Mouse (Mus musculus) intestine, embryonic 16.5 days (tissue): ENCODE results near the gene Tacc3. TPM values are rescaled to one million over a fixed set of nuclear protein-coding genes. Genes with fewer than 3 reads are reported as not detected.

Experiments used
- ATAC-seq: fragments of 200-750 bp; cut with Nextera tagmentation; 2 replicates; pipeline ENCODE4 v1.8.0; 2017; ENCODE audit warnings: moderate TSS enrichment, moderate library complexity
- H3K27ac ChIP-seq: fragments of 300-500 bp; sonication (generic); 2 replicates; pipeline ENCODE4 v1.5.1; 2014; ENCODE audit warnings: mild to moderate bottlenecking, low read length
- H3K27me3 ChIP-seq: fragments of 300-500 bp; sonication (generic); replicated peaks from 2 replicates; pipeline ENCODE4 v1.6.1; 2014; ENCODE audit warnings: low read length, control low read depth, mixed read lengths; ENCODE audit not compliant: control insufficient read depth, insufficient read depth
- H3K36me3 ChIP-seq: fragments of 300-500 bp; sonication (generic); 2 replicates; pipeline ENCODE4 v1.6.1; 2014; ENCODE audit warnings: low read length, control low read depth; ENCODE audit not compliant: control insufficient read depth, insufficient read depth
- H3K4me1 ChIP-seq: fragments of 300-500 bp; sonication (generic); 2 replicates; pipeline ENCODE4 v1.6.1; 2014; ENCODE audit warnings: low read length, control low read depth, mixed read lengths; ENCODE audit not compliant: control insufficient read depth, insufficient read depth
- H3K4me2 ChIP-seq: fragments of 300-500 bp; sonication (generic); 2 replicates; pipeline ENCODE4 v1.6.1; 2014; ENCODE audit warnings: low read depth, low read length, control low read depth
- H3K4me3 ChIP-seq: fragments of 300-500 bp; sonication (generic); 2 replicates; pipeline ENCODE4 v1.5.1; 2014; ENCODE audit warnings: mild to moderate bottlenecking, low read length
- H3K9ac ChIP-seq: fragments of 300-500 bp; sonication (generic); 2 replicates; pipeline ENCODE4 v1.6.1; 2014; ENCODE audit warnings: low read depth, low read length
- H3K9me3 ChIP-seq: fragments of 300-500 bp; sonication (generic); 2 replicates; pipeline ENCODE4 v1.6.1; 2016; ENCODE audit warnings: low read length, control low read depth; ENCODE audit not compliant: control insufficient read depth
- WGBS: fragments of 180-500 bp; shearing (Covaris S2); extraction: QIAGEN DNeasy Blood & Tissue Kit; methylation state at CpG from one replicate; pipeline ENCODE4 v1.1.7; 2014; 5-methylcytosine and 5-hydroxymethylcytosine counted together
- polyA plus RNA-seq: library from polyadenylated mRNA; unstranded; fragments of >200 nt; fragmentation: Nextera tagmentation; extraction: Ambion mirVana; gene quantifications from 2 replicates; pipeline ENCODE4 v1.2.1, GENCODE M21; 2015

Gene Tacc3
- polyA plus RNA-seq, 1 experiment from 2014 or later: 144 TPM

- H3K4me1 ChIP-seq: peaks cover 18% of the 10 kb centered on the region
- H3K9me3 ChIP-seq: no peaks in the 10 kb centered on the region
- WGBS: 5% methylated on average over 9 of the region's 9 CpGs
- peak overlapping the region; percentile 62 for H3K9ac ChIP-seq
- ATAC-seq: peak; percentile 64
- H3K27ac ChIP-seq: peak overlapping the region; percentile 76
- H3K4me3 ChIP-seq: peak overlapping the region; percentile 76
- H3K27me3 ChIP-seq: no peaks in the 10 kb centered on the region
- H3K4me2 ChIP-seq: peak overlapping the region; percentile 78
- no peaks in the 10 kb centered on the region; the same call in 1 of the 2 replicates for H3K36me3 ChIP-seq
These were observed 27.9 kb upstream of the Tacc3 start for GRCm38 (mm10) chr5:33630061-33630460.

- no peaks in the 10 kb centered on the region; the same call in 1 of the 2 replicates for H3K36me3 ChIP-seq
- peak overlapping the region; percentile 62 for H3K9ac ChIP-seq
- H3K4me1 ChIP-seq: peaks cover 18% of the 10 kb centered on the region
- ATAC-seq: peak; percentile 31
- H3K4me3 ChIP-seq: peak overlapping the region; percentile 76; the same call in 1 of the 2 replicates
- 62% methylated on average over 4 of the region's 4 CpGs for WGBS
- no peaks in the 10 kb centered on the region for H3K9me3 ChIP-seq
- H3K27ac ChIP-seq: peak overlapping the region; percentile 76
- no peaks in the 10 kb centered on the region for H3K27me3 ChIP-seq
- peak overlapping the region; percentile 78; the same call in 1 of the 2 replicates for H3K4me2 ChIP-seq
These were observed 27.3 kb upstream of the Tacc3 start for GRCm38 (mm10) chr5:33630615-33631014.

GRCm38 (mm10) chr5:33632526-33632925 lies 25.4 kb upstream of the Tacc3 start:
- no peak for ATAC-seq
- WGBS: 89% methylated on average over 1 of the region's 1 CpGs
- no peak overlapping the region for H3K27ac ChIP-seq
- peaks cover 2% of the 10 kb centered on the region; the same call in 1 of the 2 replicates for H3K36me3 ChIP-seq
- H3K4me3 ChIP-seq: no peak overlapping the region
- peaks cover 18% of the 10 kb centered on the region for H3K4me1 ChIP-seq
- H3K27me3 ChIP-seq: no peaks in the 10 kb centered on the region
- H3K4me2 ChIP-seq: no peak overlapping the region
- no peak overlapping the region for H3K9ac ChIP-seq
- no peaks in the 10 kb centered on the region for H3K9me3 ChIP-seq

GRCm38 (mm10) chr5:33635361-33635760 lies 22.6 kb upstream of the Tacc3 start:
- Histone ChIP-seq H3K4me2 (no peak overlapping the region), H3K9me3 (no peaks in the 10 kb centered on the region), H3K36me3 (peaks cover 2% of the 10 kb centered on the region; the same call in 1 of the 2 replicates), H3K9ac (no peak overlapping the region), H3K27ac (no peak overlapping the region), H3K4me1 (peaks cover 6% of the 10 kb centered on the region), H3K27me3 (no peaks in the 10 kb centered on the region), H3K4me3 (no peak overlapping the region)
- ATAC-seq: no peak
- WGBS: 78% methylated on average over 3 of the region's 3 CpGs

GRCm38 (mm10) chr5:33637606-33638350 lies 20.1 kb upstream of the Tacc3 start:
- Histone ChIP-seq H3K4me3 (no peak overlapping the region), H3K4me2 (no peak overlapping the region), H3K4me1 (no peaks in the 10 kb centered on the region), H3K27ac (no peak overlapping the region), H3K27me3 (no peaks in the 10 kb centered on the region), H3K9me3 (no peaks in the 10 kb centered on the region), H3K9ac (no peak overlapping the region), H3K36me3 (peaks cover 12% of the 10 kb centered on the region)
- WGBS: 78% methylated on average over 3 of the region's 3 CpGs
- ATAC-seq: no peak

- no peak overlapping the region for H3K9ac ChIP-seq
- no peaks in the 10 kb centered on the region for H3K4me1 ChIP-seq
- no peaks in the 10 kb centered on the region for H3K27me3 ChIP-seq
- no peak overlapping the region for H3K4me2 ChIP-seq
- no peaks in the 10 kb centered on the region for H3K9me3 ChIP-seq
- 36% methylated on average over 4 of the region's 4 CpGs for WGBS
- no peak overlapping the region for H3K4me3 ChIP-seq
- peaks cover 12% of the 10 kb centered on the region for H3K36me3 ChIP-seq
- no peak overlapping the region for H3K27ac ChIP-seq
- ATAC-seq: no peak
These were observed 19.1 kb upstream of the Tacc3 start for GRCm38 (mm10) chr5:33638826-33639225.

GRCm38 (mm10) chr5:33640652-33641051 lies 17.3 kb upstream of the Tacc3 start:
- no peak overlapping the region for H3K9ac ChIP-seq
- WGBS: 35% methylated on average over 3 of the region's 3 CpGs
- peaks cover 14% of the 10 kb centered on the region for H3K36me3 ChIP-seq
- H3K4me1 ChIP-seq: no peaks in the 10 kb centered on the region
- no peak overlapping the region for H3K27ac ChIP-seq
- no peak overlapping the region for H3K4me3 ChIP-seq
- H3K4me2 ChIP-seq: no peak overlapping the region
- H3K27me3 ChIP-seq: no peaks in the 10 kb centered on the region
- H3K9me3 ChIP-seq: no peaks in the 10 kb centered on the region; the same call in 1 of the 2 replicates
- no peak for ATAC-seq

GRCm38 (mm10) chr5:33651017-33651416 lies 6.9 kb upstream of the Tacc3 start:
- H3K4me3 ChIP-seq: peak overlapping the region; percentile 79
- H3K36me3 ChIP-seq: peaks cover 13% of the 10 kb centered on the region
- H3K4me1 ChIP-seq: peaks cover 20% of the 10 kb centered on the region
- no peak for ATAC-seq
- H3K9ac ChIP-seq: peak overlapping the region; percentile 80
- H3K9me3 ChIP-seq: no peaks in the 10 kb centered on the region
- 11% methylated on average over 2 of the region's 2 CpGs for WGBS
- peak overlapping the region; percentile 66 for H3K4me2 ChIP-seq
- no peaks in the 10 kb centered on the region for H3K27me3 ChIP-seq
- H3K27ac ChIP-seq: peak overlapping the region; percentile 95; the same call in 1 of the 2 replicates

- no peak for ATAC-seq
- H3K9me3 ChIP-seq: no peaks in the 10 kb centered on the region
- peak overlapping the region; percentile 79 for H3K4me3 ChIP-seq
- H3K4me1 ChIP-seq: peaks cover 26% of the 10 kb centered on the region
- no peaks in the 10 kb centered on the region for H3K27me3 ChIP-seq
- WGBS: 0% methylated on average over 11 of the region's 11 CpGs
- peaks cover 13% of the 10 kb centered on the region for H3K36me3 ChIP-seq
- H3K9ac ChIP-seq: peak overlapping the region; percentile 80
- peak overlapping the region; percentile 95 for H3K27ac ChIP-seq
- peak overlapping the region; percentile 66 for H3K4me2 ChIP-seq
These were observed 6.4 kb upstream of the Tacc3 start for GRCm38 (mm10) chr5:33651541-33651920.
